Mouse (Mus musculus) brain, embryonic 18.5 days (tissue): Measurements from ENCODE around the gene Tmed6.
"Not testable (repeated sequence)": the region's sequence is repeated elsewhere in the genome, so short reads cannot be mapped to it uniquely, and the experiment has no call there.

Experiments used
- DNase-seq: peaks from one replicate; pipeline ENCODE4 v3.0.0-alpha.2; 2012; ENCODE audit warnings: low read depth, low spot score

The Tmed6 gene

GRCm38 (mm10) chr8:107065511-107066496, at the start of gene Tmed6:
TSS of gene Tmed6 (minus strand) at chr8:107065644.
- DNase-seq: no peak

GRCm38 (mm10) chr8:107115008-107115320, 49.5 kb upstream of the Tmed6 start:
- DNase-seq: no peak

- DNase-seq: no peak
These were observed 48.9 kb upstream of the Tmed6 start for GRCm38 (mm10) chr8:107114150-107115007.

GRCm38 (mm10) chr8:107113209-107113608, 47.8 kb upstream of the Tmed6 start:
- DNase-seq: no peak

GRCm38 (mm10) chr8:107111340-107112105, 46.1 kb upstream of the Tmed6 start:
- DNase-seq: no peak

GRCm38 (mm10) chr8:107110629-107111330, 45.3 kb upstream of the Tmed6 start:
- DNase-seq: no peak

GRCm38 (mm10) chr8:107109816-107110435, 44.5 kb upstream of the Tmed6 start:
- DNase-seq: no peak

GRCm38 (mm10) chr8:107108978-107109720, 43.7 kb upstream of the Tmed6 start:
- no peak for DNase-seq

GRCm38 (mm10) chr8:107108089-107108488, 42.6 kb upstream of the Tmed6 start:
- not testable (repeated sequence) for DNase-seq

- no peak for DNase-seq
These were observed 39.1 kb upstream of the Tmed6 start for GRCm38 (mm10) chr8:107104547-107104946.

- DNase-seq: no peak
These were observed 35.2 kb upstream of the Tmed6 start for GRCm38 (mm10) chr8:107100635-107101034.

- peak; percentile 91 for DNase-seq
These were observed 31.1 kb upstream of the Tmed6 start, which contains the start of gene Terf2 for GRCm38 (mm10) chr8:107096366-107097036. TSS of gene Terf2 (minus strand) at chr8:107096547.

- DNase-seq: no peak
These were observed 30.4 kb upstream of the Tmed6 start for GRCm38 (mm10) chr8:107095717-107096365.

- no peak for DNase-seq
These were observed 25.1 kb upstream of the Tmed6 start for GRCm38 (mm10) chr8:107090531-107090930.

GRCm38 (mm10) chr8:107088526-107089063, 23.2 kb upstream of the Tmed6 start:
- DNase-seq: no peak

GRCm38 (mm10) chr8:107086018-107086417, 20.6 kb upstream of the Tmed6 start:
- DNase-seq: no peak

GRCm38 (mm10) chr8:107085358-107085757, 19.9 kb upstream of the Tmed6 start:
- no peak for DNase-seq

GRCm38 (mm10) chr8:107076239-107076888, 10.9 kb upstream of the Tmed6 start:
- no peak for DNase-seq
